10 mouse cellular contexts compared by ENCODE assay signal in genomic region chr11:33871998-33872715, GRCm38 (mm10).
DNase-seq lines count a peak whose midpoint lies in the region; ATAC-seq and TF ChIP-seq lines count a peak whose summit lies in the region.
"Had no signal": no experiment of that assay in that cellular context is flagged by ENCODE, and none has a peak within 500 bp of the region (broad histone marks: within the 10 kb centered on the region; RNA-seq: fewer than 3 reads in every experiment).

No protein-coding gene starts in this region.

- TF ChIP-seq CTCF in lung, postnatal 0 days (IDR thresholded peaks at IDR 0.05), result no peak

- ATAC-seq in kidney, embryonic 16.5 days (ENCODE audit: low FRiP score, low TSS enrichment), result peak; percentile 57; the same call in 1 of the 2 replicates
- ATAC-seq in lung, postnatal 0 days, result peak; percentile 63

- WGBS in kidney, embryonic 16.5 days, result 39% methylated on average over 9 of the region's 9 CpGs
- 17% methylated on average over 9 of the region's 9 CpGs for WGBS in lung, postnatal 0 days

- peaks cover 16% of the 10 kb centered on the region for H3K4me1 ChIP-seq in kidney, embryonic 16.5 days (ENCODE audit: insufficient read depth, low read length)
- peaks cover 18% of the 10 kb centered on the region for H3K4me1 ChIP-seq in lung, postnatal 0 days (ENCODE audit: insufficient read depth, low read depth, low read length)

- no peaks in the 10 kb centered on the region for H3K27me3 ChIP-seq in kidney, embryonic 16.5 days (ENCODE audit: insufficient read depth, low read length)
- no peaks in the 10 kb centered on the region for H3K27me3 ChIP-seq in lung, postnatal 0 days (replicated peaks; ENCODE audit: insufficient read depth, low read length)
- H3K27me3 ChIP-seq: neural tube, embryonic 12.5 days had no signal

- no peaks in the 10 kb centered on the region for H3K36me3 ChIP-seq in kidney, embryonic 16.5 days (ENCODE audit: insufficient read depth, low read length)
- H3K36me3 ChIP-seq in lung, postnatal 0 days (ENCODE audit: insufficient read depth, low read length), result no peaks in the 10 kb centered on the region
- H3K36me3 ChIP-seq: neural tube, embryonic 12.5 days had no signal

- intact Hi-C loops in left cerebral cortex, postnatal 25 days (cut with DNase I), result no loop called here

- H3K4me2 ChIP-seq in kidney, embryonic 16.5 days (replicated peaks; ENCODE audit: low read depth, low read length), result no peak overlapping the region
- H3K4me2 ChIP-seq in lung, postnatal 0 days (replicated peaks; ENCODE audit: low read depth, low read length), result no peak overlapping the region
- H3K4me2 ChIP-seq: neural tube, embryonic 12.5 days had no signal

- H3K9ac ChIP-seq in kidney, embryonic 16.5 days (replicated peaks; ENCODE audit: low read length), result no peak overlapping the region
- H3K9ac ChIP-seq in lung, postnatal 0 days (replicated peaks; ENCODE audit: low read depth), result no peak overlapping the region
- H3K9ac ChIP-seq: neural tube, embryonic 12.5 days had no signal

- peak; percentile 89 for TF ChIP-seq EP300 in lung, postnatal 0 days (IDR thresholded peaks at IDR 0.05)

- 0 out of 2 replicates have a peak overlapping the region, but pooled peaks have one; percentile 40 for H3K27ac ChIP-seq in kidney, embryonic 16.5 days (ENCODE audit: low read length)
- peak overlapping the region; percentile 54 for H3K27ac ChIP-seq in lung, postnatal 0 days (ENCODE audit: low read length)
- H3K27ac ChIP-seq: neural tube, embryonic 12.5 days had no signal

- no peak overlapping the region for H3K4me3 ChIP-seq in kidney, embryonic 16.5 days (ENCODE audit: low read length)
- no peak overlapping the region for H3K4me3 ChIP-seq in lung, postnatal 0 days (ENCODE audit: low read depth, low read length)
- H3K4me3 ChIP-seq: erythroblast, embryonic 14.5 days; neural tube, embryonic 12.5 days had no signal

- H3K9me3 ChIP-seq in kidney, embryonic 16.5 days (ENCODE audit: low read length), result peaks cover 10% of the 10 kb centered on the region; the same call in 1 of the 2 replicates
- H3K9me3 ChIP-seq in lung, postnatal 0 days (ENCODE audit: low read length), result no peaks in the 10 kb centered on the region

- DNase-seq in embryo, embryonic 10 days (ENCODE audit: low spot score), result peak; percentile 20
- DNase-seq in embryo, embryonic 11 days, result no peak
- DNase-seq in c-Kit-positive CD71-positive TER-119-negative erythroid progenitor cells, embryonic 14.5 days (ENCODE audit: low read depth), result peak; percentile 34
- peak; percentile 77 for DNase-seq in lung, postnatal 0 days (ENCODE audit: low spot score)
- DNase-seq in B cell, adult 2 months, result no peak
- no peak for DNase-seq in left cerebral cortex, postnatal 25 days (ENCODE audit: low spot score in 2 of 2)
- DNase-seq in urinary bladder, adult 18-20 months (ENCODE audit: low spot score in 2 of 2), result no peak

Comparison
In these comparisons a context has a peak if more than half of its experiments do, and no peak if none do; other contexts are left out.
1. DNase-seq: peak in embryo, embryonic 10 days (single experiment), c-Kit-positive CD71-positive TER-119-negative erythroid progenitor cells, embryonic 14.5 days (single experiment) and lung, postnatal 0 days (single experiment); none in embryo, embryonic 11 days (single experiment), B cell, adult 2 months (0 of 2), left cerebral cortex, postnatal 25 days (0 of 2) and urinary bladder, adult 18-20 months (0 of 2).